Mouse (Mus musculus) heart, adult 2 months (tissue): ENCODE results near the gene Rpl9-ps6. TPM values are rescaled to one million over a fixed set of nuclear protein-coding genes. Genes with fewer than 3 reads are reported as not detected.
"Not testable (repeated sequence)": the region's sequence is repeated elsewhere in the genome, so short reads cannot be mapped to it uniquely, and the experiment has no call there.

Experiments used
- DNase-seq, 2 experiments: peaks; one replicate each; pipeline ENCODE4 v3.0.0; 2021
- H3K27ac ChIP-seq: fragments of 200-600 bp; 2 replicates; pipeline ENCODE4 v1.8.1; 2022
- H3K27me3 ChIP-seq: fragments of 200-500 bp; 2 replicates; pipeline ENCODE4 v1.6.1; 2012; ENCODE audit warnings: mild to moderate bottlenecking, low read length, inconsistent platforms, mixed read lengths; ENCODE audit not compliant: control insufficient read depth, insufficient read depth
- H3K36me3 ChIP-seq: fragments of 200-500 bp; 2 replicates; pipeline ENCODE4 v1.6.1; 2012; ENCODE audit warnings: low read length, inconsistent platforms; ENCODE audit not compliant: control insufficient read depth, insufficient read depth
- H3K4me1 ChIP-seq: fragments of 200-500 bp; 2 replicates; pipeline ENCODE4 v1.6.1; 2011; ENCODE audit warnings: low read length; ENCODE audit not compliant: control insufficient read depth, insufficient read depth
- H3K4me3 ChIP-seq: fragments of 200-600 bp; 2 replicates; pipeline ENCODE4 v1.8.1; 2022
- H3K79me2 ChIP-seq: fragments of 200-500 bp; replicated peaks from 2 replicates; pipeline ENCODE4 v1.6.1; 2012; ENCODE audit warnings: mild to moderate bottlenecking, inconsistent platforms, low read length, moderate library complexity, mixed read lengths; ENCODE audit not compliant: control insufficient read depth, insufficient read depth
- H3K9ac ChIP-seq: fragments of 200-500 bp; 2 replicates; pipeline ENCODE4 v1.6.1; 2012; ENCODE audit warnings: low read depth, mild to moderate bottlenecking, control low read depth, inconsistent platforms, low read length, mixed read lengths
- CTCF ChIP-seq: fragments of 200-600 bp; IDR thresholded peaks from 2 replicates; pipeline ENCODE4 v1.8.1; 2022; ENCODE audit warnings: antibody characterized with exemption, mild to moderate bottlenecking, moderate library complexity
- EP300 ChIP-seq: fragments of 200-500 bp; IDR thresholded peaks from 2 replicates; pipeline ENCODE4 v1.6.1; 2011; ENCODE audit warnings: low read depth, low read length, control low read depth; ENCODE audit not compliant: insufficient read depth
- POLR2A ChIP-seq: fragments of 200-500 bp; IDR thresholded peaks from 2 replicates; pipeline ENCODE4 v1.6.1; 2011; ENCODE audit warnings: mild to moderate bottlenecking, low read depth, low read length, control low read depth; ENCODE audit not compliant: insufficient read depth
- WGBS: fragments of 180-500 bp; shearing (Covaris S2); methylation state at CpG from one replicate; pipeline ENCODE4 v1.1.7; 2018; 5-methylcytosine and 5-hydroxymethylcytosine counted together
- intact Hi-C: fragments of 180-260 bp; cut with DNase I; formaldehyde crosslinking; loops from one replicate; pipeline ENCODE4 v1.15.1; 2025
- polyA plus RNA-seq: library from polyadenylated mRNA; depleted of rRNA; stranded (reverse); fragments of >200 nt; gene quantifications from 2 replicates; pipeline ENCODE4 v1.2.3, GENCODE M21; 2012
- total RNA-seq, 2 experiments: library from RNA; stranded (reverse); gene quantifications; 2 replicates each; pipeline ENCODE4 v1.2.3; 2021

The Rpl9-ps6 gene
- total and polyA plus RNA-seq, 3 experiments, result 7.4 to 28.9 (median 27.8) TPM

GRCm38 (mm10) chr19:32487595-32488255 is 21.3 kb upstream of the Rpl9-ps6 start:
- intact Hi-C loops, result loop anchor here (5.0 kb wide), 2 partner anchors 455 to 515 kb away; no protein-coding TSS in a partner anchor
- H3K4me3 ChIP-seq, result no peak overlapping the region
- no peaks in the 10 kb centered on the region for H3K27me3 ChIP-seq
- 71% methylated on average over 8 of the region's 8 CpGs for WGBS
- no peak for DNase-seq
- no peak for TF ChIP-seq POLR2A
- TF ChIP-seq EP300, result no peak
- TF ChIP-seq CTCF, result no peak
- H3K9ac ChIP-seq, result no peak overlapping the region
- H3K79me2 ChIP-seq, result no peaks in the 10 kb centered on the region
- H3K36me3 ChIP-seq, result no peaks in the 10 kb centered on the region
- H3K27ac ChIP-seq, result no peak overlapping the region
- peaks cover 4% of the 10 kb centered on the region for H3K4me1 ChIP-seq

GRCm38 (mm10) chr19:32486106-32486724 is 19.8 kb upstream of the Rpl9-ps6 start:
- under 1% methylated on average over 47 of the region's 47 CpGs for WGBS
- not testable (repeated sequence) for H3K79me2 ChIP-seq, H3K27me3 ChIP-seq, H3K4me1 ChIP-seq, H3K36me3 ChIP-seq
- Histone ChIP-seq H3K9ac (peak overlapping the region; percentile 81), H3K4me3 (peak overlapping the region; percentile 84), H3K27ac (peak overlapping the region; percentile 60)
- peak; percentile 71 for TF ChIP-seq CTCF
- intact Hi-C loops, result loop anchor here (5.0 kb wide), 2 partner anchors 454 to 514 kb away; no protein-coding TSS in a partner anchor
- DNase-seq, result peak; percentile 76 to 78

GRCm38 (mm10) chr19:32485681-32486105 is 19.3 kb upstream of the Rpl9-ps6 start, which contains the start of gene Minpp1:
TSS of gene Minpp1 (plus strand) at chr19:32485769.
- DNase-seq, result peak; percentile 89 to 90
- under 1% methylated on average over 64 of the region's 64 CpGs for whole genome bisulfite sequencing
- peaks cover 4% of the 10 kb centered on the region for H3K4me1 ChIP-seq
- no peaks in the 10 kb centered on the region for H3K36me3 ChIP-seq
- H3K9ac ChIP-seq, result peak within 1 kb of the TSS; percentile 81
- H3K4me3 ChIP-seq, result peak within 1 kb of the TSS; percentile 84
- no peaks in the 10 kb centered on the region for H3K79me2 ChIP-seq
- H3K27ac ChIP-seq, result peak within 1 kb of the TSS; percentile 60
- H3K27me3 ChIP-seq, result no peaks in the 10 kb centered on the region
- intact Hi-C loops, result loop anchor here (5.0 kb wide), 2 partner anchors 453 to 513 kb away; no protein-coding TSS in a partner anchor
- no peak for TF ChIP-seq CTCF
- peak; percentile 44; the same call in 1 of the 2 replicates for TF ChIP-seq POLR2A
- no peak for TF ChIP-seq EP300

DNA sequence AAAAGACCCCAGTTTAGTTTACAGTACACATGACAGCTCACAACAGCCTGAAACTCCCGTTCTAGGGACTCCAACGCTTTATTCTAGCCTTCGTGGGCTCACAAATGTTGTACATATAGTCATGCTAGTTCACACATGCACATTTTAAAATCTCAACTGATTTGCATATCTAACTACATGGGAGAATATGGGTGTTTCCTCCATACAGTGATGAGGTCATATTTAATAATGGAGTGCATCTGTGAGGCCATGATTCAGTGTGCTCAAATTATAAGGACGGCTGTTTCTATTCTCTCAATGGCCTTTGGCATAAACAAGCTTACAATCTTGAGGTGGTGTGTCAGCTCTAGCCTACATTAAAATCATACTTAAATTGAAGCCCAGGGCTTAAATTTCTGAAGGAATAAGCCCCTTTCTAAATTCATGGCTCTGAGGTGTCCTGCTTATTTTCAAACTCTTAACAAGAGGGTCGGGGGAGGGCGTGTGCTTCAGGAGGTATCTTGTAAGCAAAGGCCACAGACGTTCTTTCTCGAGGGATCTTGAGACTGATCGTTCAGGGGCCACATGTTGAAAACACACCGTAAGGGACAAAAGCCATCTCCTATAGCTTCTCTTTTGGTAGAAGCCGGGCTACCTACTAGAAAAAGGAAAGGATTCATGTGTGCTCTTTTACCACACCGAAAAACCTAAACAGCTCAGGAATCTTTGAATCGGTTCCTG is 18.7 kb upstream of the Rpl9-ps6 start:
- Histone ChIP-seq H3K27ac (peak overlapping the region; percentile 60), H3K4me1 (peaks cover 4% of the 10 kb centered on the region), H3K9ac (peak overlapping the region; percentile 81), H3K4me3 (peak overlapping the region; percentile 84), H3K36me3 (no peaks in the 10 kb centered on the region), H3K79me2 (no peaks in the 10 kb centered on the region), H3K27me3 (no peaks in the 10 kb centered on the region)
- TF ChIP-seq CTCF, result no peak
- no peak for TF ChIP-seq EP300
- TF ChIP-seq POLR2A, result no peak
- WGBS, result 17% methylated on average over 13 of the region's 13 CpGs
- no peak for DNase-seq
- intact Hi-C loops, result loop anchor here (5.0 kb wide), 2 partner anchors 453 to 513 kb away; no protein-coding TSS in a partner anchor

- no peak for DNase-seq
- Histone ChIP-seq H3K9ac (no peak overlapping the region), H3K79me2 (no peaks in the 10 kb centered on the region), H3K4me3 (no peak overlapping the region), H3K4me1 (peaks cover 2% of the 10 kb centered on the region), H3K36me3 (no peaks in the 10 kb centered on the region), H3K27me3 (no peaks in the 10 kb centered on the region), H3K27ac (no peak overlapping the region)
- WGBS, result 22% methylated on average over 4 of the region's 4 CpGs
- intact Hi-C loops, result no loop called here
- TF ChIP-seq POLR2A (no peak), CTCF (no peak), EP300 (no peak)
Measured at GRCm38 (mm10) chr19:32481511-32481910, 15.1 kb upstream of the Rpl9-ps6 start.
